In the genomic region with DNA sequence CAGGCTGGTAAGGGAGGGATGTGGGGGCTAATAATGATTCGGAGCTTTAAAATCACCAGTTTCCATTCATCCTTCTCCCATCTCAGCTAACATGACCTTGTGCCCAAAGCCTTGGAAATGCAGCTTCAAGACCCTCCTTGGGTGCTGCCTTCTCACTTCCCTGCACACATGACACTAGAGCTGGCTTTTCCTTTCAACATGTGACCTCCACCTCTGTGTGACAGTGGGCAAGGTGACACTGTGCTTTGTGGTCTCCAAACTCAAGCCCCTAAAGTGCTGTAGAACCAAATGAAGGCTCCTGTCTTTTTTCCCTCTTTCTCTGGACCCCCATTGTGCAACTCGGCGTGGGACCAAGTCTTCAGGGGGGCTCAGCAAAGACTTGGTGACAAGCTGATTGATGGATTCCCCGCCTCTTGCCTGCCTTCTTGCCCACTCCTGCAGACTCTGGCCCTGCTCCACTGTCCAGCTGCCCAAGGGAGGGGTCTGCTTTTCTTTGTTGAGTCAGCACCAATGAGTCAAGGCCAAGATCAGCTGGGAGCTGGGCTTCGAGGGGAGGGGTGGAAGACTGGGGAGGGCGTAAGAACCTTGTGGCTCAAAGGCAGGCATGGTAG, we compare ENCODE assay signal across 16 mouse cellular contexts. TPM values are rescaled to one million over a fixed set of nuclear protein-coding genes. Genes with fewer than 3 reads are reported as not detected.
DNase-seq lines count a peak whose midpoint lies in the region; ATAC-seq lines count a peak whose summit lies in the region.
"Had no signal": no experiment of that assay in that cellular context is flagged by ENCODE, and none has a peak within 500 bp of the region (broad histone marks: within the 10 kb centered on the region; RNA-seq: fewer than 3 reads in every experiment).

No protein-coding gene starts in this region.

- peak; percentile 42 to 53 for DNase-seq in cerebellum, postnatal 4 days (ENCODE audit: low spot score in 2 of 2)
- DNase-seq in cerebellum, adult 9-11 months: no peak
- no peak for DNase-seq in midbrain, embryonic 11.5 days (ENCODE audit: low spot score, missing footprints)
- DNase-seq in mesoderm, embryonic 11.5 days (ENCODE audit: low read depth, low spot score): peak; percentile 41
- no peak for DNase-seq in adrenal gland, adult 18-20 months (ENCODE audit: low spot score in 2 of 2)
- DNase-seq in right cerebral cortex, adult 18-20 months: no peak
- DNase-seq: kidney, postnatal 36 days; right cerebral cortex, postnatal 25 days had no signal

- no peaks in the 10 kb centered on the region for H3K9me3 ChIP-seq in midbrain, embryonic 11.5 days (ENCODE audit: control insufficient read depth, low read length)
- no peaks in the 10 kb centered on the region for H3K9me3 ChIP-seq in midbrain, embryonic 15.5 days
- H3K9me3 ChIP-seq in liver, embryonic 12.5 days (replicated peaks): no peaks in the 10 kb centered on the region
- H3K9me3 ChIP-seq: heart, embryonic 12.5 days; stomach, embryonic 15.5 days had no signal

- peak; percentile 47; the same call in 1 of the 2 replicates for ATAC-seq in midbrain, embryonic 11.5 days (ENCODE audit: low FRiP score)
- ATAC-seq in midbrain, embryonic 15.5 days (replicated peaks): no peak; the same call in 1 of the 2 replicates
- no peak for ATAC-seq in liver, embryonic 12.5 days
- ATAC-seq: inflammation-experienced regulatory T-cells, adult 6 months had no signal

- H3K27ac ChIP-seq in midbrain, embryonic 11.5 days (ENCODE audit: low read depth, low read length): no peak overlapping the region
- H3K27ac ChIP-seq in midbrain, embryonic 15.5 days: no peak overlapping the region
- H3K27ac ChIP-seq in liver, embryonic 12.5 days: no peak overlapping the region
- H3K27ac ChIP-seq: stomach, embryonic 15.5 days had no signal

- no peak overlapping the region for H3K4me2 ChIP-seq in midbrain, embryonic 11.5 days
- no peak overlapping the region for H3K4me2 ChIP-seq in midbrain, embryonic 15.5 days
- H3K4me2 ChIP-seq in liver, embryonic 12.5 days: no peak overlapping the region
- H3K4me2 ChIP-seq: heart, embryonic 12.5 days; stomach, embryonic 15.5 days had no signal

- WGBS in midbrain, embryonic 11.5 days: 49% methylated on average over 6 of the region's 6 CpGs
- 37% methylated on average over 6 of the region's 6 CpGs for WGBS in midbrain, embryonic 15.5 days
- WGBS in liver, embryonic 12.5 days (ENCODE audit: insufficient replicate concordance): 80% methylated on average over 6 of the region's 6 CpGs

- H3K4me3 ChIP-seq in midbrain, embryonic 11.5 days (ENCODE audit: low read depth, low read length): no peak overlapping the region
- H3K4me3 ChIP-seq in midbrain, embryonic 15.5 days: no peak overlapping the region
- H3K4me3 ChIP-seq in liver, embryonic 12.5 days: no peak overlapping the region
- H3K4me3 ChIP-seq: heart, embryonic 12.5 days; stomach, embryonic 15.5 days had no signal

- no peaks in the 10 kb centered on the region for H3K36me3 ChIP-seq in midbrain, embryonic 11.5 days (ENCODE audit: control insufficient read depth, insufficient read depth, low read length)
- no peaks in the 10 kb centered on the region; the same call in 1 of the 2 replicates for H3K36me3 ChIP-seq in midbrain, embryonic 15.5 days (replicated peaks)
- H3K36me3 ChIP-seq in liver, embryonic 12.5 days: peaks cover 32% of the 10 kb centered on the region

- 0 out of 2 replicates have a peak overlapping the region, but pooled peaks have one; percentile 12 for H3K9ac ChIP-seq in midbrain, embryonic 11.5 days (ENCODE audit: low read length)
- H3K9ac ChIP-seq in midbrain, embryonic 15.5 days: no peak overlapping the region
- H3K9ac ChIP-seq in liver, embryonic 12.5 days: no peak overlapping the region
- H3K9ac ChIP-seq: heart, embryonic 12.5 days; stomach, embryonic 15.5 days had no signal

- no peaks in the 10 kb centered on the region for H3K27me3 ChIP-seq in midbrain, embryonic 11.5 days (ENCODE audit: control insufficient read depth, insufficient read depth, low read length)
- H3K27me3 ChIP-seq in midbrain, embryonic 15.5 days (replicated peaks): no peaks in the 10 kb centered on the region
- H3K27me3 ChIP-seq in liver, embryonic 12.5 days (replicated peaks): no peaks in the 10 kb centered on the region
- H3K27me3 ChIP-seq: heart, embryonic 12.5 days; stomach, embryonic 15.5 days had no signal

- peaks cover 6% of the 10 kb centered on the region for H3K4me1 ChIP-seq in midbrain, embryonic 11.5 days (ENCODE audit: control insufficient read depth, insufficient read depth, low read length)
- H3K4me1 ChIP-seq in midbrain, embryonic 15.5 days: no peaks in the 10 kb centered on the region
- H3K4me1 ChIP-seq in liver, embryonic 12.5 days: peaks cover 8% of the 10 kb centered on the region
- H3K4me1 ChIP-seq: heart, embryonic 12.5 days had no signal

RNA-seq across cellular contexts. Expression of a gene that starts 9.1 kb away (rescaled TPM):
- polyA plus RNA-seq in midbrain, embryonic 11.5 days (2014; fragmentation: Nextera tagmentation; extraction: Ambion mirVana): 1,496 and 1,598 TPM in 2 replicates
- 838 and 878 TPM in 2 replicates for polyA plus RNA-seq in midbrain, embryonic 15.5 days (2015; fragmentation: Nextera tagmentation; extraction: Ambion mirVana)
- 100 to 1,000 TPM; 932 to 993 TPM for total RNA-seq in adrenal gland, adult 18-20 months (2021)
- 1,480 and 1,497 TPM in 2 replicates for polyA plus RNA-seq in liver, embryonic 12.5 days (2016; fragmentation: Nextera tagmentation; extraction: Ambion mirVana)

RNA-seq across cellular contexts. Expression of a gene that starts 19.8 kb away (rescaled TPM):
- polyA plus RNA-seq in midbrain, embryonic 11.5 days (2014; fragmentation: Nextera tagmentation; extraction: Ambion mirVana): not detected in 2 replicates
- polyA plus RNA-seq in midbrain, embryonic 15.5 days (2015; fragmentation: Nextera tagmentation; extraction: Ambion mirVana): not detected in 2 replicates
- total RNA-seq in adrenal gland, adult 18-20 months (2021): not detected
- not detected in 2 replicates for polyA plus RNA-seq in liver, embryonic 12.5 days (2016; fragmentation: Nextera tagmentation; extraction: Ambion mirVana)
- total RNA-seq: gastrocnemius, adult 8-10 months; left cerebral cortex, adult 8-10 months; liver, adult 2 months had no signal
- polyA plus RNA-seq: heart, embryonic 12.5 days; liver, adult 2 months; stomach, embryonic 15.5 days had no signal

Comparison
In these comparisons a context has a peak if more than half of its experiments do, and no peak if none do; other contexts are left out.
1. DNase-seq: peak in cerebellum, postnatal 4 days (2 of 2) and mesoderm, embryonic 11.5 days (single experiment); none in cerebellum, adult 9-11 months (single experiment), midbrain, embryonic 11.5 days (single experiment), adrenal gland, adult 18-20 months (0 of 2) and right cerebral cortex, adult 18-20 months (single experiment).